Mouse (Mus musculus) kidney, embryonic 15.5 days (tissue): ENCODE results near the gene Pafah1b2. TPM values are rescaled to one million over a fixed set of nuclear protein-coding genes. Genes with fewer than 3 reads are reported as not detected.

ENCODE experiments used
- ATAC-seq: fragments of 200-750 bp; cut with Nextera tagmentation; replicated peaks from 2 replicates; pipeline ENCODE4 v1.8.0; 2017; ENCODE audit warnings: moderate TSS enrichment; ENCODE audit not compliant: low FRiP score
- H3K27ac ChIP-seq: fragments of 300-500 bp; sonication (generic); 2 replicates; pipeline ENCODE4 v1.5.1; 2015; ENCODE audit warnings: mild to moderate bottlenecking, inconsistent platforms
- H3K27me3 ChIP-seq: fragments of 300-500 bp; sonication (generic); 2 replicates; pipeline ENCODE4 v1.6.1; 2015; ENCODE audit warnings: inconsistent platforms
- H3K36me3 ChIP-seq: fragments of 300-500 bp; sonication (generic); 2 replicates; pipeline ENCODE4 v1.6.1; 2015; ENCODE audit warnings: inconsistent platforms
- H3K4me1 ChIP-seq: fragments of 300-500 bp; sonication (generic); 2 replicates; pipeline ENCODE4 v1.6.1; 2015; ENCODE audit warnings: inconsistent platforms
- H3K4me2 ChIP-seq: fragments of 300-500 bp; sonication (generic); 2 replicates; pipeline ENCODE4 v1.6.1; 2015; ENCODE audit warnings: moderate library complexity, mild to moderate bottlenecking, inconsistent platforms
- H3K4me3 ChIP-seq: fragments of 300-500 bp; sonication (generic); replicated peaks from 2 replicates; pipeline ENCODE4 v1.5.1; 2015; ENCODE audit warnings: mild to moderate bottlenecking, inconsistent platforms
- H3K9ac ChIP-seq: fragments of 300-500 bp; sonication (generic); 2 replicates; pipeline ENCODE4 v1.6.1; 2015; ENCODE audit warnings: mild to moderate bottlenecking, inconsistent platforms
- H3K9me3 ChIP-seq: fragments of 300-500 bp; sonication (generic); replicated peaks from 2 replicates; pipeline ENCODE4 v1.6.1; 2016; ENCODE audit warnings: inconsistent platforms
- WGBS: fragments of 180-500 bp; shearing (Covaris S2); methylation state at CpG from one replicate; pipeline ENCODE4 v1.1.7; 2015; ENCODE audit warnings: mixed read lengths; 5-methylcytosine and 5-hydroxymethylcytosine counted together
- polyA plus RNA-seq: library from polyadenylated mRNA; unstranded; fragments of >200 nt; fragmentation: Nextera tagmentation; extraction: Ambion mirVana; gene quantifications from 2 replicates; pipeline ENCODE4 v1.2.1, GENCODE M21; 2015

Gene Pafah1b2
- polyA plus RNA-seq, 1 experiment from 2014 or later = 162 TPM

- no peak overlapping the region for H3K4me3 ChIP-seq
- no peak overlapping the region for H3K9ac ChIP-seq
- H3K9me3 ChIP-seq = no peaks in the 10 kb centered on the region
- H3K27me3 ChIP-seq = no peaks in the 10 kb centered on the region
- 90% methylated on average over 13 of the region's 13 CpGs for WGBS
- peaks cover 15% of the 10 kb centered on the region for H3K4me1 ChIP-seq
- H3K36me3 ChIP-seq = peaks cover 9% of the 10 kb centered on the region
- H3K4me2 ChIP-seq = no peak overlapping the region
- ATAC-seq = no peak
- no peak overlapping the region for H3K27ac ChIP-seq
These were observed 26.3 kb upstream of the Pafah1b2 start for GRCm38 (mm10) chr9:46038786-46039185.

- no peak overlapping the region for H3K4me2 ChIP-seq
- peaks cover 9% of the 10 kb centered on the region for H3K36me3 ChIP-seq
- no peak overlapping the region for H3K27ac ChIP-seq
- H3K4me1 ChIP-seq = peaks cover 34% of the 10 kb centered on the region
- 96% methylated on average over 8 of the region's 8 CpGs for WGBS
- no peaks in the 10 kb centered on the region for H3K9me3 ChIP-seq
- no peaks in the 10 kb centered on the region for H3K27me3 ChIP-seq
- ATAC-seq = no peak
- no peak overlapping the region for H3K4me3 ChIP-seq
- no peak overlapping the region for H3K9ac ChIP-seq
These were observed 24.4 kb upstream of the Pafah1b2 start for GRCm38 (mm10) chr9:46036881-46037280.

- H3K9ac ChIP-seq = no peak overlapping the region
- WGBS = 45% methylated on average over 9 of the region's 9 CpGs
- H3K4me2 ChIP-seq = no peak overlapping the region
- no peaks in the 10 kb centered on the region for H3K27me3 ChIP-seq
- no peaks in the 10 kb centered on the region for H3K9me3 ChIP-seq
- H3K27ac ChIP-seq = no peak overlapping the region
- H3K4me1 ChIP-seq = peaks cover 47% of the 10 kb centered on the region
- ATAC-seq = no peak
- peaks cover 7% of the 10 kb centered on the region for H3K36me3 ChIP-seq
- no peak overlapping the region for H3K4me3 ChIP-seq
These were observed 22.9 kb upstream of the Pafah1b2 start for GRCm38 (mm10) chr9:46035290-46035871.

GRCm38 (mm10) chr9:46033862-46034261 lies 21.4 kb upstream of the Pafah1b2 start:
- H3K4me3 ChIP-seq = no peak overlapping the region
- no peak for ATAC-seq
- no peaks in the 10 kb centered on the region for H3K27me3 ChIP-seq
- H3K4me1 ChIP-seq = peaks cover 59% of the 10 kb centered on the region
- H3K36me3 ChIP-seq = no peaks in the 10 kb centered on the region
- H3K9me3 ChIP-seq = no peaks in the 10 kb centered on the region
- no peak overlapping the region for H3K9ac ChIP-seq
- no peak overlapping the region for H3K27ac ChIP-seq
- 73% methylated on average over 3 of the region's 3 CpGs for WGBS
- no peak overlapping the region for H3K4me2 ChIP-seq

GRCm38 (mm10) chr9:46033058-46033457 lies 20.6 kb upstream of the Pafah1b2 start:
- Histone ChIP-seq H3K36me3 (no peaks in the 10 kb centered on the region), H3K9ac (no peak overlapping the region), H3K4me1 (peaks cover 57% of the 10 kb centered on the region), H3K9me3 (no peaks in the 10 kb centered on the region), H3K27ac (0 out of 2 replicates have a peak overlapping the region, but pooled peaks have one; percentile 16), H3K4me2 (no peak overlapping the region), H3K4me3 (no peak overlapping the region), H3K27me3 (no peaks in the 10 kb centered on the region)
- ATAC-seq = no peak
- WGBS = 48% methylated on average over 1 of the region's 1 CpGs

GRCm38 (mm10) chr9:46032190-46032589 lies 19.7 kb upstream of the Pafah1b2 start:
- H3K27ac ChIP-seq = peak overlapping the region; percentile 43; the same call in 1 of the 2 replicates
- ATAC-seq = no peak
- 66% methylated on average over 6 of the region's 6 CpGs for WGBS

GRCm38 (mm10) chr9:46030968-46031367 lies 18.5 kb upstream of the Pafah1b2 start:
- no peak for ATAC-seq
- WGBS = 46% methylated on average over 6 of the region's 6 CpGs
- H3K9me3 ChIP-seq = no peaks in the 10 kb centered on the region
- no peak overlapping the region for H3K4me3 ChIP-seq
- H3K27me3 ChIP-seq = no peaks in the 10 kb centered on the region
- no peak overlapping the region for H3K9ac ChIP-seq
- H3K4me2 ChIP-seq = no peak overlapping the region
- H3K36me3 ChIP-seq = no peaks in the 10 kb centered on the region
- no peak overlapping the region for H3K27ac ChIP-seq
- peaks cover 59% of the 10 kb centered on the region for H3K4me1 ChIP-seq

More at GRCm38 (mm10) chr9:46032190-46032589, 19.7 kb upstream of the Pafah1b2 start:
- Histone ChIP-seq H3K9ac (no peak overlapping the region), H3K36me3 (no peaks in the 10 kb centered on the region), H3K9me3 (no peaks in the 10 kb centered on the region), H3K27me3 (no peaks in the 10 kb centered on the region), H3K4me3 (no peak overlapping the region), H3K4me1 (peaks cover 59% of the 10 kb centered on the region), H3K4me2 (0 out of 2 replicates have a peak overlapping the region, but pooled peaks have one; percentile 14)

- no peaks in the 10 kb centered on the region for H3K9me3 ChIP-seq
- H3K27me3 ChIP-seq = no peaks in the 10 kb centered on the region
- peaks cover 52% of the 10 kb centered on the region for H3K4me1 ChIP-seq
- H3K4me3 ChIP-seq = no peak overlapping the region
- no peak overlapping the region for H3K27ac ChIP-seq
- H3K9ac ChIP-seq = no peak overlapping the region
- 80% methylated on average over 5 of the region's 5 CpGs for WGBS
- no peak overlapping the region for H3K4me2 ChIP-seq
- no peaks in the 10 kb centered on the region for H3K36me3 ChIP-seq
- ATAC-seq = no peak
These were observed 17.7 kb upstream of the Pafah1b2 start for GRCm38 (mm10) chr9:46030184-46030583.

- Histone ChIP-seq H3K9ac (no peak overlapping the region), H3K4me1 (peaks cover 49% of the 10 kb centered on the region), H3K4me3 (no peak overlapping the region), H3K9me3 (no peaks in the 10 kb centered on the region), H3K27me3 (no peaks in the 10 kb centered on the region), H3K36me3 (no peaks in the 10 kb centered on the region), H3K27ac (no peak overlapping the region), H3K4me2 (no peak overlapping the region)
- ATAC-seq = no peak
- 67% methylated on average over 6 of the region's 6 CpGs for WGBS
These were observed 17.0 kb upstream of the Pafah1b2 start for GRCm38 (mm10) chr9:46029534-46029933.

- H3K4me1 ChIP-seq = peaks cover 40% of the 10 kb centered on the region
- H3K4me2 ChIP-seq = no peak overlapping the region
- no peak overlapping the region for H3K9ac ChIP-seq
- H3K27me3 ChIP-seq = no peaks in the 10 kb centered on the region
- H3K4me3 ChIP-seq = no peak overlapping the region
- WGBS = 43% methylated on average over 8 of the region's 8 CpGs
- no peaks in the 10 kb centered on the region for H3K9me3 ChIP-seq
- H3K27ac ChIP-seq = no peak overlapping the region
- H3K36me3 ChIP-seq = 0 out of 2 replicates have a peak, but pooled peaks cover 3% of the 10 kb centered on the region
- ATAC-seq = no peak
These were observed 15.5 kb upstream of the Pafah1b2 start for GRCm38 (mm10) chr9:46027994-46028393.

GRCm38 (mm10) chr9:46026058-46026849 lies 13.8 kb upstream of the Pafah1b2 start:
- Histone ChIP-seq H3K36me3 (0 out of 2 replicates have a peak, but pooled peaks cover 4% of the 10 kb centered on the region), H3K4me2 (no peak overlapping the region), H3K27me3 (no peaks in the 10 kb centered on the region), H3K9me3 (no peaks in the 10 kb centered on the region), H3K4me3 (no peak overlapping the region), H3K4me1 (peaks cover 23% of the 10 kb centered on the region), H3K9ac (no peak overlapping the region), H3K27ac (no peak overlapping the region)
- WGBS = 92% methylated on average over 9 of the region's 9 CpGs
- no peak for ATAC-seq

- no peaks in the 10 kb centered on the region for H3K9me3 ChIP-seq
- H3K27me3 ChIP-seq = no peaks in the 10 kb centered on the region
- H3K4me3 ChIP-seq = no peak overlapping the region
- H3K36me3 ChIP-seq = peaks cover 14% of the 10 kb centered on the region; the same call in 1 of the 2 replicates
- no peak overlapping the region for H3K4me2 ChIP-seq
- WGBS = 92% methylated on average over 11 of the region's 11 CpGs
- H3K9ac ChIP-seq = no peak overlapping the region
- no peak overlapping the region for H3K27ac ChIP-seq
- H3K4me1 ChIP-seq = peaks cover 9% of the 10 kb centered on the region
- no peak for ATAC-seq
These were observed 11.1 kb upstream of the Pafah1b2 start for GRCm38 (mm10) chr9:46023591-46023990.
